Mouse (Mus musculus) heart, adult 18-20 months (tissue): Measurements from ENCODE around the gene Tada1. TPM values are rescaled to one million over a fixed set of nuclear protein-coding genes. Genes with fewer than 3 reads are reported as not detected.

Experiments used
- total RNA-seq, 2 experiments: library from RNA; stranded (reverse); gene quantifications; 2 replicates each; pipeline ENCODE4 v1.2.3; 2021

Gene Tada1
- total RNA-seq, 2 experiments from 2014 or later, result 8.5 to 8.8 TPM

Other genes starting within 250 kb of the Tada1 start
- gene Gpa33, start 248.9 kb upstream of the Tada1 start, total RNA-seq, result not detected
- not detected for gene Mael, start 140.3 kb upstream of the Tada1 start, total RNA-seq
- gene Ildr2, start 125.0 kb upstream of the Tada1 start, total RNA-seq, result 1 to 10 TPM; 2.2 to 3.8 TPM
- gene Pogk, start 30.8 kb downstream of the Tada1 start, total RNA-seq, result 10 to 100 TPM; 13.8 to 14.1 TPM
- not detected for gene Gm4846, start 118.5 kb downstream of the Tada1 start, total RNA-seq